Mouse (Mus musculus) megakaryocyte, embryonic 14.5 days (primary cell): ENCODE measurements around the gene Cdc42bpb.

Experiments used
- FLI1 ChIP-seq: IDR thresholded peaks from 2 replicates; pipeline ENCODE4 v1.6.1; 2012; ENCODE audit warnings: low read length, inconsistent platforms, mixed read lengths
- GATA1 ChIP-seq: IDR thresholded peaks from 3 replicates; pipeline ENCODE4 v1.6.1; 2012; ENCODE audit warnings: mixed read lengths, low read length, inconsistent platforms, borderline replicate concordance

- TF ChIP-seq GATA1: no peak
- TF ChIP-seq FLI1: no peak
These were observed 54.1 kb downstream of the Cdc42bpb start for GRCm38 (mm10) chr12:111323423-111323822.
